Mouse (Mus musculus) right cerebral cortex, postnatal 14 days (tissue): ENCODE measurements around the gene Otx1.

Source experiments
- DNase-seq: peaks from one replicate; pipeline ENCODE4 v3.0.0; 2022

Otx1 gene

DNA sequence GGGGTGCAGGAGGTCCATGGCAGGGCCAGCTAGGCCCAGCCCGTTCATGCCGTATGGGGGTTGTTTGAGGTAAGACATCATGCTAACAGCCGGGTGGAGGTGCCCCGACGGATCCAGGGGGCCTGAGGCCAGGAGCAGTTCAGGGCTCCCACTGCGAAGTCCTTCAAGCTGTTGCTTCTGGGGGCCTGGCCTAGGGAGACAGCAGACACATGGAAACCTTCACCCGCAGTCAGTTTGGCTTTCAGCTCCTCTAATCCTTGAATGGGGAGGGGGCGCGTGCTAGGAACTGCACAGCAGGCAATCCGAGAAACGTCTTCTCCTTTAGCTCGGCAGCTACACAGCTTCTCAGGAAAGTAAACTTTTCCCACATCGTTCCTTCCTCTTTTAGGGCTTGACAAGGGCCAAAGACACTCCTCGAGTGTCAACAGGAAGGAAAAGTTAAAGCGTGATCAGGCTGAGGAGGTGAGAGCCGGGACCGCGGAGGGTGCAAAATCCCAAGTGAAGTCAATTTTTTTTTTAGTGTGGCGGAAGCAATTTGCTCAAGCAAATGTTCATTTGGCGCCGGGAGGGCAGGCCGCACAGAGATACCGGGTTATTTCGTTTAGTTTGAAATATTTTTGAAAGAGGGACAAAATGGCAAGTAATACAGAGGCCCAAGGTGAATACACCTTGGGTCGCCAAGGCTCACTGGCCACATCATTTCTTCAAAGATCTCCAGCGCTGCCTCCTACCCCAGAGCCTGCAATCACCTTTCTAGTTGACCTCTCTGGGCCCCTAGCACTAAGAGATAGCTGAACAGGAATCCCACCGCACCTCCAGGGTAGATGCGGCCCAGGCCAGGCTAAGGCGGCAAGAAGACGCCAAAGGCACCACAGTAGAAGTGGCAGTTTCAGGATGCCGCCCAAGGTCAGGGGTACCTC is 3.0 kb downstream of the Otx1 start:
- DNase-seq, result no peak

DNA sequence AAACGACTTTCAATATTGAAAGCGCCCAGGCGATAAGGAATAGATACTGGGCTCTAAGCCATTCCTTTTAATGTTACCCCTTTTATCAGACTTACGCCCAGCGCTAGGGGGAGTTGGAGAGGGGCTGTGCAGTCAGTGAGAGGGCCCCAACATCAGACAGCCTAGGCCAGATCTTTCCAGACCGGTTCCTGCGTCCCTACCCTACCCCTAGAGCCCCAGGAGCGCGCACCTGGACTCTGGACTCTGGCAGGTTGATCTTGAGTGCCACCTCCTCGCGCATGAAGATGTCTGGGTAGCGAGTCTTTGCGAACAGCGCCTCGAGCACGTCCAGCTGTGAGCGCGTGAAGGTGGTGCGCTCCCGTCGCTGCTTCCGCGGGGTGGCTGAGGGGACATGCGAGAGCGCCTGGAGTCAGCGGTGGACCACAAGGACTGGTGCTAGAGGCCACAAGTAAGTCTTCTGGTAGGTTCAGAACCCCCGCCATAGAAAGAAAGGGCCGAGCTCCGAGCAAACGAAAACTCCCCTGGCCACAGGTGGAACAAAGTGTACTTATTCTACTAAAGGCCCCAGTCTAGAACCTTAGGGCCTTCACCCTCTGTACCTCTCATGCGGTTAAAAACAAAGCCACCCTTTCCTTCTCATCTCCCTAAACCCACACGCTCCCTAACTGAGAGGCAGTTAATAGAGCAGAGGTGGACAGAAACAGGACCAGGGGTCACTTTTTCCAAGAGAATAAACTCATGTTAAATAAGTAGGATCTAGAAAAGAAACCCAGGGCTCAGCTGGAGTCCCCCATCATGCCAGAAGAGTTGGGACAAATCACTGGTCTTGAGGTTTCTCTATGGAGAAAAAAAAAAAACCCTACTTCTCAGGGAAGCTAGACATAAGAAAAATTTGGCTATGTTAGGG is 4.3 kb downstream of the Otx1 start:
- DNase-seq, result no peak

DNA sequence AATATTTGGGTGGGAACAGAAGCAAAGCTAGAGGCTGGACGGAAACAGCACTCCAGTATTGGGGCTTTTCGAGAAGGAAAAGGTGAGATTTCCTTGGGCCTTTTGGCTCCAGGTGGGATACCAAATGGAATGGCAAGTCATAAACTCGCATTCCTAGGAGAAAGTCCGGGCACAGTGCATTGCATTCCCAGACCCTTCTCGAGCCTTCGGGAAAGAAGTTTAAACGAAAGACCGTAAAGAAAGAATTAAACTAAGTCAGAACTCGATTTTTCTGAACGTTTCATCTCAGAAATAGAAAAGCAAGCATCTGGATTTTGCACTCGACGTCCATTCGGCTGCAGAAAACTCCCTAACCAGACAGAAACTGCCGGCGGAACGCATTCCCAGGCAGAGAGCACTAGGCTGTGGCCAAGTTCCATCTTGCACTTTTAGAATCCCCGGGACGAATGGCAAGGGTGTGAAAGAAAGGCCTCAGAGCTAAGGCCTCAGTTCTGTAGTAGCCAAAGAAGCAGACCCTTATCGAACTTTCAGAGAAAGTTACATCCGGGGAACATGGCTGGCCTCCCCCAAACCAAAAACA is 5.0 kb downstream of the Otx1 start:
- no peak for DNase-seq

DNA sequence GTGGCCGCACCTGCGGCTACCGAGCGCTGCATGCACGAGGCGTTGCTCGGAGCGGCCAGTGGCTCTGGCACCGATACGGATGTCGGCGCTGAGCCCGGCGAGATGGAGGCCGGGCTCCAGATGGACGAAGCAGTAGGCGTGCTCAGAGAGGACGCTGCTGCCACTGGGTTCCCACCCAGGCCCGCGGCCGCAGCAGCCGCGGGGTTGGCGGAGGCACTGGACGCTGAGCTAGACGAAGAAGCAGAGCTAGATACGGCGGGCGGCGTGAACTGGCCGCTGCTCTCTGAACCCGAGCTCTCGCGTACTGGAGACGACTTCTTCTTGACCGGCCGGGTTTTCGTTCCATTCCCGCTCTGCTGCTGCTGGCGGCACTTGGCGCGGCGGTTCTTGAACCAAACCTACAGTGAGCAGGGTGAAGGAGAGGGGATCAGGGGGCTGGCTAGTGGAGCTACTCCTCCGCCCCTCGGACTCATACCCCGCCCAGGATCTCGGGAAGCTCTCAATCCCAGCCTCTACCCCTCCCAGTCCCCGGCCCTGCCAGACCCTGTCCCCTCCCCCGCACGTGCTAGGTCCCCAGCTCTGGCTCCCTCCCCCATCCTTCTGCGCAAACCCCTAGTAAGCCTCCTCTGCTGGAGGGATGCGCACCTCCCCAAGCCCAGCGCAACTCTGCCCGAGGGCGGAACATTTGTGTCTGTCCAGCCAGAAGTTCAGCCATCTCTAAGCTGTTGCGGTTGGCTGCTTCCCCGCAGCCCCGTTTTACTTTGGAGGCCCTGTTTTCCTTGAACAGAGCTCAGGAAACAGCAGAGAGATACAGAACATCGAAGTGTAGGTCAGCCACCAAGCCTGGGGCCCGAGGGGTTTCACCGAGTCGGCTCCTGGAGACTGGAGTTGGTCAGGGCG is 5.8 kb downstream of the Otx1 start:
- DNase-seq, result peak; percentile 41

GRCm38 (mm10) chr11:21996325-21996647 is 6.4 kb downstream of the Otx1 start:
- DNase-seq, result no peak

DNA sequence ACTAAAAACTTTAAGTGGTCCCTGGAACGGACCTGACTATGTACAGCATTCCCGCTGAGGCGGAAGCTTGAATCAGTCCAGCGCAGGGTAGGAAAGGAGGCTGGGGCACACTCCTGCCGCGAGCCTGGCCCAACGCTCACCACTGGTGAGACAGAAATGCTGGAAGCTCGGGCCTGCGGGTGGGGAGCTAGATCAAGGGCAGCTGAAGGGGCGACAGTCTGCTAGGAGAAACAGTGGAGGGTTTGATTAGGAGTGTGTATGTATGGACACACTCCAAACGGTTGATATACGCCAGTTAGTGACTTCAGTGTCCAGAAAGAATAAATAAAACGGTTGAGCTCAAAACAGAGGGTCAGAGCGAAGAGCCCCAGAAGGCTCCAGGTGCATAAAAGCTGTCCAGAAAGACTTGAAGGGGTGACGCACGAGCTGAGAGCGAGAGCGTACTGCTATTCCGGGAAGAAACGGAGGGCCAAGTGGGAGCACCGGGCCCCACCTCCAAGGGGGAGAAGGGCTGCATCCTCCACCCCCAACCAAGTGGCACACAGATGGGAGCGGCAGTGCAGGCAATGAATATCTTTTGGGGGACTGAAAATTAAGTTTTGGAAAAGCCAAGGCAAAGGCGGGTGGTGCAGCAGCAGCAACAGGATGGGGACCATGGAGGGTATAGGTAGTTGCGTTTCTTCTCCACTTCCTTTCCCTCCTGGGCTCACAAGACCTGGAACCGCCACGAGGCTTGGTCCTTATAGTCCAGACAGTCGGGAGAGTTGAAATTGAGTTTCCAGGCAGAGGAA is 7.0 kb downstream of the Otx1 start:
- DNase-seq, result no peak

DNA sequence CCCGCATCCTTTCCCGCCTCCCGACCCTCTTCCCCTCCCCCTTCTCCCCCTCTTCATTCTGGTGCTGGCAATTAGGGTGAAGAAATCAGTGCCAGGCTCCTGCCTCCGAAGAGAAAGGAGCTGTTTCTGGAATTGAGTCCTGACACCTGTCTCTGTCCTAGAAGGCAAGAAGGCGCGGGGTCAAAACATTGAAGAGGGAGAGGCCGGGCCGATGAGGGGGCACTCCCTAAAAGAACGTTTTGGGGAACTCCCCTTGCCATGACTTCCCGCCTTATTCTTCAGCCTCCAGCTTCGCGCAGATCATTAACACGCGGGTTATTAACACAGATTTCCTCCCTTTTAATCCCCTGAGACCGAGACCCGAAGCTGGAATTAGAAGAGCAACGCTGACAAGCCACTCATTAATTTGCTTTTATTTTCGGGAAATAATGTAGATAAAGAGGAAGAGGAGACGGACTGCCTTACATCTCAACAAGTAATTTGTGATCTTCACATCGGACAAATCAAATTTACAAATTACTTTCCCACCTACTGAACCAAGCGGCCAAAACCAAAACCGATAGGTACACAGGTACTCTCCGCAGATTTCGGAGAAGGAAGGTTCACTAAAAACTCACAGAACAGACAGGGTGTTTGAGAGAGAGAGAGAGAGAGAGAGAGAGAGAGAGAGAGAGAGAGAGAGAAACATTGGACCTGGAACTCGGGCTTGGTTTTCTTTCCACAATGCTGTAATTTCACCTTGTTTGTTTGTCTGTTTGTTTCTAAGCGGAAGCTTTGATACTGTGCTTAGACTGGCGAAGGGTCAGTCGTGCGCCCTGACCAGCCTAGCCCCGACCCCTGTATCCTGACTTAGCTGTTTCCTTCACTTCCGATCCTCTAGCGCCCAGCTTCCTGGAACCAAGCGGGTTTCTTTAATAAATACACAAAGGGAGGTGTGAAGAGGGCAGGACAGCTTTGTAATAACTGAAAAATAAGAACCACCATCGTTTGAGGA is 8.0 kb downstream of the Otx1 start:
- no peak for DNase-seq

GRCm38 (mm10) chr11:21993597-21994376 is 8.9 kb downstream of the Otx1 start:
- DNase-seq, result no peak

- DNase-seq, result peak; percentile 8
Observed at GRCm38 (mm10) chr11:21992761-21993596, 9.7 kb downstream of the Otx1 start.

- DNase-seq, result no peak
Observed at GRCm38 (mm10) chr11:21988398-21988946, 14.2 kb downstream of the Otx1 start.

DNA sequence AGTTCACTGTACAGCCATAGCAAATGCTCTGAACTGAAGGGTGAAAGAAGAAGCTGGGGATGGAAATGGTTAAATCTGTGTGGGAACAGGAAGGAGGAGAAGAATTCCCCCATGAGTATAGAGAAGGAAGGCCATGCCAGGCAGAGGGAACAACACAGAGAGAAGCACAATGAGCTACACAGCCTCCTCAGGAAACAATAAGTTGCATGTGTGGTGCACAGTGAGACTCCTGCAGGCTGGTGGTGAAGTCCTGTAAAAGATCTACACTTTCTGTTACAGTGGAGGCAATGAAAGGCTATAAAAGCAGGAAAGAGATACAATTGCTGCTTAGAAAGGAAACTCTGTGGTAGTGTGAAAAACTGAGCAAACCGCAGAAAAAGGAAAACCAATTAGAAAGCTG is 17.6 kb downstream of the Otx1 start:
- DNase-seq, result no peak

- no peak for DNase-seq
Observed at GRCm38 (mm10) chr11:21974005-21974531, 28.6 kb downstream of the Otx1 start.

DNA sequence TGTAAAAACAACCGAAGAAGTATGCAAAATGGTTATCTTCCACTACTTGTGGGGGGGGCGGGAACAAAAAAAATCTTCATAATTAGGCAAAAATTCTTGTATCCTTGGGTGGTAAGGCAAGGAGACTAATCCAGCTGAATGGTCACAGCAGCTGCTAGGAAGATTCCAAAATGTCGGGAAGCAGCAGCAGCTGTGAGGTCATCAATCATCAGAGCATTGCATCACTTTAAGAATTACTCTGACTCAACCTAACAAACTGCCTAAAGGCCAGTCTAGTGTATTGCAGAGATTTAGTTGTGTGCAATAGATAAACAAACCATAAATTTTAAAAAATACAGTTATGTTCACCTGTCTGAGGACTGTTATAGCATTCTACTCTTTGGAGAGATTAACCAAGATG is 29.1 kb downstream of the Otx1 start:
- no peak for DNase-seq

DNA sequence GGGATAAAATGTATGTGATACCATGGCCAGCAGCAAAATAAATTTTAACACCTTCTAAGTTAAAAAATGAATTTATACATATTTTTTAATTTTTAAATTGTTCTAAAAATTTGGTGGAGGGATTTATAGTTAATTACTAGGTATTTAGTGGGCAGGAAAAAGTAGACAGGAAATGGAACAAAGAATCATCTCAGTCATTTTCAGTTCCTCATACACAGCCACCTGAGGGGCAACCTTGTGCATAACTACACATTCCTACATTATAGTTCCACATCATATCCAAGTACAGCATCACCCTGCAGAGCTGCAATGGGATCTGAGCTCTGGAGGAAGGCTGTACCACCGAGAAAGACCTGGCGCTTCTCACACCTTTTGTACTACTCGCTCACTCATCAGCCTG is 33.8 kb downstream of the Otx1 start:
- DNase-seq, result no peak

GRCm38 (mm10) chr11:21955167-21955566 is 47.5 kb downstream of the Otx1 start:
- no peak for DNase-seq

DNA sequence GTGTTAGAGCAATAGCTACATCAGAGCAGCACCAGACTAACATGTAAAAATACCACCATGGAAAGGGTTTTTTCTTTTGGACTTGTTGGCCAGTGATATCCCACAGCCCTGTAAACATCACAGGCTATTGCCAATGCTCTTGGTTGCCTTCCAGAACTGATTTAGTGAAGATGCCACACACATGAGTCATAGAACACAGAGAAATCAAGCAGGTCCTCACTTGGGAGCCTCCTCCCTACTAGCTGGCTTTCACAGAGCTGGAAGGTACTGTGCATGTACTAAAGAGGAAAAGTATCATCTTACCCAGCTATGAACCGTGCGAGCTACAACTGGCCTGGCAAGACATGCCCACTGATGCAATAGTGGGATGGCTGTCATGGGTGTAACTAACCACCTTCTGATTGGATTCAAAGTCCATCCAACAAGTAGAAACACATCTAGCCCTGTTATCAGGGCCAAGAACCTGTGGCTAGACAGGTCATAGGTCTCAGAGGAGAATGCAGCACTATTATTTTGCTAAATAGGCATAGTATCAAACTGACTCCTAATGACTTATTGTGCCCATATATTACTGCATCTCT is 51.0 kb downstream of the Otx1 start:
- DNase-seq, result no peak

DNA sequence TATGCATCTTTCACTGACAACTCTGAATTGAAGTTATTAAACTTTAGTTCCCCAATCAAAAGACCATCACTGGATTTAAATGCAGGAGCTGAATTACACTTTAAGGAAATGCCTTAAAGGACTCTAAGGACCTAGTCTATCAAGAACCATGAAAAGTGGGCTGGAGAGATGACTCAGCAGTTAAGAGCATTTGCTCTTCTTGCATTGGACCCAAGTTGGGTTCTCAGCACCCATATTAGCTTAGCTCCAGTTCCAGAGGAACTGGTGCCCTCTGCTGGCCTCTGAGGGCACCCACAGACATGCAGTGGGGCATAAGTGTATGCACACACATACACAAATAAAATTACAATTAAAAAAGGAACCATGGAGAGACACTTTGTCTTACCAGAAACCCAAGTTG is 52.6 kb downstream of the Otx1 start:
- DNase-seq, result no peak
